Mouse (Mus musculus): ENCODE results near the gene Add2. TPM values are rescaled to one million over a fixed set of nuclear protein-coding genes. Genes with fewer than 3 reads are reported as not detected.
"Not testable (repeated sequence)": the region's sequence is repeated elsewhere in the genome, so short reads cannot be mapped to it uniquely, and the experiment has no call there.

Add2 gene
- polyA plus RNA-seq (2015; fragmentation: Nextera tagmentation; extraction: Ambion mirVana) = 6.6 and 7.0 TPM in 2 replicates

DNA sequence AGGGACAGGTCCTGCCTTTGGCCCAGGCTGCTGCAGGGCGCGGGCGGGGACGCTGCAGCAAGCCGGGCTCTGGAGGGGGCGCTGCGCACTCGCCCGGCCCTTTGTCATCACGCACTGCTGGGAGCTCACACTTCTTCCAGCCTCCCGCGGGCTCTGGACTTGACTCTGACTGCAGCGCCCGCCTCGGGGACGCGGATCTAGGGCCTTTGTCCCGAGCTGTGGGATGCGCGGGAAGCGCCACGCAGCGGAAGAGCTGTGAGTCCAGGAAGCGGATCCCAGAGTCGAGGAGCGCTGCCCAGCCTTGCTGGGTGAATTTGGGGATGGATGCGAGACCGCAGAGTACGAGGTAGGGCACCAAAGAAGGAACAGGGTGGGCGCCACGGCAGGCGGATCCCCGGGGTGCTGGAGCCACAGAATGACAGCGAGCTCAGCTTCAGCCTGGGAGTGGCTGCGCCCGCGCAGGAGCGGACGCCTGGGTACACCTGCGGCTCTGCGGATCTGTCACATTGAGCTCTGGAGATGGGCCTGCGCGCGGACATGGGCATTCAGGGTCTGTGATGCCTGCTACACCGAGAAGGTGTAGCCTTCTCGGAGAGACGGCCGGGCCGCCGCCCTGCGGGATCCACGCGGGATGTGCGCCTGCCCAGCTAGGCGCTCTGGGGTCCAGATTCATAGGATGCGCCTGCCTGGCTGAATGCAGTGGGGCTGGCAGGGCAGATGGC lies at the start of gene Add2:
TSS of gene Add2 (plus strand) at position 81 of the 722 bp plus-strand sequence.
- Histone ChIP-seq H3K27ac (replicated peaks) (no peak within 1 kb of the TSS), H3K36me3 (no peaks in the 10 kb centered on the region), H3K4me1 (peaks cover 12% of the 10 kb centered on the region), H3K4me3 (replicated peaks) (peak within 1 kb of the TSS; percentile 47), H3K9me3 (replicated peaks) (no peaks in the 10 kb centered on the region), H3K27me3 (peaks cover 28% of the 10 kb centered on the region), H3K4me2 (replicated peaks) (peak within 1 kb of the TSS; percentile 94), H3K9ac (peak within 1 kb of the TSS; percentile 16; the same call in 1 of the 2 replicates)
- WGBS = under 1% methylated on average over 56 of the region's 56 CpGs
- peak; percentile 39 for ATAC-seq (ENCODE audit: insufficient number of reproducible peaks, low FRiP score, low TSS enrichment, low read depth)

DNA sequence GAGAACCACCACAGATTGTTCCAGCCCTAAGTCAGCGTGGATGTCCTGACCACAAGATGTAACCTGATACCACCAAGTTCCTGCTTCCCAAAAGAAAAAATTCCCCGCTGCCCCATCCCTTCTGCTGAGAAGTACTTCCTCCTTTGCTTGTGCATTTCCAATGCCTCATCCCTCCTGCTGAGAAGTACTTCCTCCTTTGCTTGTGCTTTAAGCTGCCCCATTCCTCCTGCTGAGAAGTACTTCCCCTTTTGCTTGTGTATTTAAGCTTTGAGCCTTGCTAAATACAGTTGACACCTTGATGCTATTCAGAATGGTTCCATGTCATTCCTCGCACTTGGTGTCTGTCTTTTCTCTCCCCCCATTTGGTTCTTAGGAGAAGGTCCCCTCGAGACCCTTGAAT lies 49.7 kb upstream of the Add2 start:
- H3K36me3 ChIP-seq; H3K27ac ChIP-seq (replicated peaks); H3K4me3 ChIP-seq (replicated peaks); H3K4me2 ChIP-seq (replicated peaks); H3K9ac ChIP-seq; H3K4me1 ChIP-seq; ATAC-seq (ENCODE audit: insufficient number of reproducible peaks, low FRiP score, low TSS enrichment, low read depth); H3K27me3 ChIP-seq; H3K9me3 ChIP-seq (replicated peaks): not testable (repeated sequence)
- 67% methylated on average over 4 of the region's 4 CpGs for WGBS

DNA sequence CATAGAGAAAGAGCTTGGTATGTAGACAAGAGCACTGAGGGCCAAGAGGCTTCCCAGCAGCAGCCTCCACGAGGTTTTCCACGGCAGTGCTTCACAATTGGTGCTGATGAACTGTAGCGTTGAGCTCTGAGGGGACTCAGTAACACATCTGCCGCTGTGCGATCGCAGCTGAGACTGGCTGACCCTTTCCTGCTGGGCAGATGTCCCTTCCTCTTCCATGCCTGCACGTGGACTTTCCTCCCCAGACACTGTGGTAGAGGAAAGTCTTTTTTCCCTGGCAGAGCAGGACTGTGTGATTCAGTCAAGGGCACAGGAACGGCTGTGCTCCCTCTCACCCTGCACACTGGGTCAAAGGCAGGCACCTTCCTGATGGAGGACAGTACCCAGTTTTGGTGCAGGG lies 44.1 kb upstream of the Add2 start:
- no peak overlapping the region for H3K4me2 ChIP-seq (replicated peaks)
- WGBS = 82% methylated on average over 8 of the region's 8 CpGs
- no peaks in the 10 kb centered on the region for H3K27me3 ChIP-seq
- H3K4me3 ChIP-seq (replicated peaks) = no peak overlapping the region
- no peak for ATAC-seq (ENCODE audit: insufficient number of reproducible peaks, low FRiP score, low TSS enrichment, low read depth)
- no peaks in the 10 kb centered on the region for H3K4me1 ChIP-seq
- H3K27ac ChIP-seq (replicated peaks) = no peak overlapping the region
- no peak overlapping the region for H3K9ac ChIP-seq
- no peaks in the 10 kb centered on the region for H3K36me3 ChIP-seq
- H3K9me3 ChIP-seq (replicated peaks) = no peaks in the 10 kb centered on the region

DNA sequence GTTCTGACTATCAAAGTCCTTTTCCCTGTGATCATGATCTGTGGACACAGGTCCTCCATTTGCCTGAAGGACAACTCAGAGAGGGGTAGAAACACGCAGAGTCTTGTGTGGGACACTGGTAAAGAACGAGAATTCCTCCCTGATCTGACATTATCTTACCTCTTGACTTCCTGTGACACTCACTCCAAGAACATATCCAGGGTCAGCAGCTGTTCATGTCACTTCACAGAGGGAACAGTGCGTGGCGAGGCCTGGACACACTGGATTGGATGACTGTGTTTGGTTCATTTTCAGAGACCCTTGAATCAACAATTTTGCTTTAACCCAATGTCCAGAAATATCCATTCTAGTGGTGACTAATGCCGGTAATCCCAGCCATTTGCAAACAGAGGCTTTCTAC lies 38.9 kb upstream of the Add2 start:
- not testable (repeated sequence) for H3K4me3 ChIP-seq (replicated peaks); H3K36me3 ChIP-seq; H3K9ac ChIP-seq; ATAC-seq (ENCODE audit: insufficient number of reproducible peaks, low FRiP score, low TSS enrichment, low read depth); H3K4me1 ChIP-seq; H3K27ac ChIP-seq (replicated peaks); H3K27me3 ChIP-seq; H3K4me2 ChIP-seq (replicated peaks); H3K9me3 ChIP-seq (replicated peaks)
- WGBS = 82% methylated on average over 5 of the region's 5 CpGs

DNA sequence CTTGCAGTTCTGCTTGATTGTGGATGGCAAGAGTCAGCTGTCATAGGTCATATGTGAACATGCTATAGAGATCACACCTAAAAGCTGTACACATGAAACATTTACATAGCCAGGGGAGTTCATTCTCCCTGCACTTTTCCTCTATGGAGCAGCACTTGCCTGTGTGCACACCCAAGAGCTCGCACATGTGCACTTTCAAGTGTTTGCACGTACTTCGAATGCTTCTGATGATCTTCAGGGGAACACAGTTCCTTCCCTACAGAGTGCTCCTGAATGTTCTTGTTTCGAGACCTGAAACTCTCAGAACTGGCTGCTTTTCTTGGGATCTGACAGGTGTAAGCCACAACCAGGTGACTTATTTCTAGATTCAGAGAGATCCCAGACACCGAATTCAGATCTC lies 37.7 kb upstream of the Add2 start:
- ATAC-seq (ENCODE audit: insufficient number of reproducible peaks, low FRiP score, low TSS enrichment, low read depth) = not testable (repeated sequence)
- WGBS = 88% methylated on average over 5 of the region's 5 CpGs

DNA sequence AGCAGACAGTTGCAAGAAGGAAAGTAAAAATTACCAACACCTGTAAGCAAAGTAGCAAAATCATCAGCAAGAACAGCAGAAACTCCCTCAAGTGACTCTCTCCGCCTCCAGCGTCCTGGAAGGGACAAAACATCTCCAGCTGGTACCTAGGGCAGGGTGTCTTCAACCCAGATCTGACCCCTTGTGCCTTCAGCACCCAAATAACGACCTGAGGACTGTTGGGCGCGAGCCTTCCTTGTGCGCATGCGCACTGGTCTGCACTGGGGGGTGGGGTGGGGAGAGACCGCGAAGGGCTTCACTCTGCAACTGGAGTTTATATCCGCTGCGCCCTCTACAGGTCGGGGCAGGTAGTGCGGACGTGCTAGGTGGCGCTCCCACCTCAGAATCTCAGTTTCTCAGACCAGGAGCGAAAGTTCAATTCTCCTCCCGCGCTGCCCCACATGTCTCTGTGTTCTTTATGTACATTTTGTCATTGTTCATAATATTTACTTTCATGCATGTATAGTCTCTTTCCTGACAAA lies 25.0 kb upstream of the Add2 start:
- Histone ChIP-seq H3K4me3 (replicated peaks) (no peak overlapping the region), H3K9me3 (replicated peaks) (no peaks in the 10 kb centered on the region), H3K36me3 (no peaks in the 10 kb centered on the region), H3K9ac (no peak overlapping the region), H3K4me1 (0 out of 2 replicates have a peak, but pooled peaks cover 3% of the 10 kb centered on the region), H3K27me3 (no peaks in the 10 kb centered on the region), H3K27ac (replicated peaks) (no peak overlapping the region), H3K4me2 (replicated peaks) (no peak overlapping the region)
- no peak for ATAC-seq (ENCODE audit: insufficient number of reproducible peaks, low FRiP score, low TSS enrichment, low read depth)
- 71% methylated on average over 18 of the region's 18 CpGs for WGBS

More for the DNA sequence above, 37.7 kb upstream of the Add2 start:
- H3K27me3 ChIP-seq; H3K9ac ChIP-seq; H3K9me3 ChIP-seq (replicated peaks); H3K27ac ChIP-seq (replicated peaks); H3K4me3 ChIP-seq (replicated peaks); H3K4me2 ChIP-seq (replicated peaks); H3K36me3 ChIP-seq; H3K4me1 ChIP-seq: not testable (repeated sequence)

DNA sequence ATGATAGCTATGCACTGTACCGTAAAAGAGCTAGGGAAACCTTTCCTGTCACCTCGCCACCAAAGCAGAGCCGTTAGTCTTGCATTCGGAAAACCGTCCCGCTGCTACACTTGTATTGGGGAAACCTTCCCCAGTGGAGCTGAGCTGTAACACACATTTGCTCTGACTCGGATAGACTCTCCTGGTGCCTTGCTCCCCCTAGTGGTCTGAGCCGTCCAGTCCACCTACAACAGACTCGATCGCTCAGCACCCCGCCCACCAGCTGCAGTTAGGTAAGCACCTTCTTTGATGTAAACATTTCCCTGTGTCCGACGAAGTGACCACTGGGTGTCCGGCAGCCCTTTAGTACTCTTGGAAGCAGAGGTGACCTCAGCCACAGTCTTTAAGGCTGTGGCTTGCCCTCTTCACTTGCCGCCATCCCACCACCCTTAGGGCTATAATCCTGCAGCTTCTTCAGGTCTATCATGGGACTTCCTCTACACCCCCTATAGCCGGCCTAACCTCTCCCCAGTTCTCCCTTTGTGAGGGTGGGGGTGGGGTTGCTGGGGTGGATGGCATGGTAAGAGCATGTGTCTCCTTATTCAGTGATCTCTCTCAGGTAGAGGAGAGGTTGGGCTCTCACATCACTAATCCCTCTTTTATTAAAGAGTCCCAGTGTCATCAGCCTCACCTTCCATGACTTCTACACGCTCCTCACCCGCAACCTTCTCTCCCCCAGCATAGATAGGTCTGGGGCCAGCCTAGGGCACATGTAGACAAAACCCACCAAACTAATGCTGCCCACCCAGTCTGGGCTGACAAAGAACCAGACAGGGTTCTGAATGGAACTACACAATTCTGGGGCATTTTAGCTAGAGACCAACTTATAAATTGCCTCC lies 24.0 kb upstream of the Add2 start:
- 12% methylated on average over 18 of the region's 18 CpGs for WGBS
- no peak overlapping the region for H3K4me3 ChIP-seq (replicated peaks)
- H3K4me2 ChIP-seq (replicated peaks) = peak overlapping the region; percentile 41
- no peak overlapping the region for H3K27ac ChIP-seq (replicated peaks)
- H3K4me1 ChIP-seq = 0 out of 2 replicates have a peak, but pooled peaks cover 3% of the 10 kb centered on the region
- no peaks in the 10 kb centered on the region for H3K27me3 ChIP-seq
- H3K9me3 ChIP-seq (replicated peaks) = no peaks in the 10 kb centered on the region
- no peaks in the 10 kb centered on the region for H3K36me3 ChIP-seq
- ATAC-seq (ENCODE audit: insufficient number of reproducible peaks, low FRiP score, low TSS enrichment, low read depth) = peak; percentile 82; the same call in 1 of the 2 replicates
- no peak overlapping the region for H3K9ac ChIP-seq

DNA sequence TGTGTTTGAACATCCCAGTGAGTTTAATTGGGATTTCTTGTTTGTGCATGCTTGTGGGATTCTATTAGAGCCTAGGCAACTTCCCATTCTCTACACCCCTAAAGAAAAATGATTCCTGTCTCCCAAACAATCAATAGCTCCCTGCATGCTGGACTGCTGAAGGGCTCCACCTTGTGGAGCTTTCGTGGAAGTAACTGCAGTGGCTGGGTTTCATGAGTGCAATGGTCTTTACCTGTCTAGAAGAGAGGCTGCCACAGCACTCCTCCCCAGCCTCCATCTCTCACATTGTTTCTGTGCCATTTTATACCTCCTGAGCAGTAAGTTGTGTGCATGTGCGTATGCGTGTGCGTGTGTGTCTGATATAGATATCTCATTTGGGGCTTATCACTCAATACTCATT lies 18.5 kb upstream of the Add2 start:
- Histone ChIP-seq H3K4me3 (replicated peaks) (no peak overlapping the region), H3K36me3 (no peaks in the 10 kb centered on the region), H3K9me3 (replicated peaks) (no peaks in the 10 kb centered on the region), H3K9ac (no peak overlapping the region), H3K4me2 (replicated peaks) (no peak overlapping the region), H3K27me3 (no peaks in the 10 kb centered on the region), H3K4me1 (no peaks in the 10 kb centered on the region), H3K27ac (replicated peaks) (no peak overlapping the region)
- 43% methylated on average over 4 of the region's 4 CpGs for WGBS
- ATAC-seq (ENCODE audit: insufficient number of reproducible peaks, low FRiP score, low TSS enrichment, low read depth) = no peak

DNA sequence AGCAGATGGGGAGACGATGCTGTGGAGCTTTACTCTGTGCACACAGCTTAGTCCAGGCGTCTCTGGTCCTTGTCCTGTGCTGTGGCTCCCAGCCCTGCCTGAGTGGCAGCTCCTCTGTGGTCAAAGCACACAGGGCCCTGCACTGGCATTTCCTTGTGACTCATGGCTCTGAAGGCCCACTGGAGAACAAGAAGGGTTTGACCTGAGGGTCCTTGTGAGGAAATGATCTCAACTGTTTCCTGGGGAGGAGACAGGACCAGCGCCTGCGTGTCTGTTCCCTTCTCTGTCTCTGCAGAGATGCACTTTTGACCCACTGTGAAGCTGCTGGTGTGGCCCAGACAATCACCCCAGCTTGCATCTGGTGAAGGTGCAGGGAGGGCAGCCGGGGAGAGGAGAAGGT lies 13.7 kb upstream of the Add2 start:
- H3K4me2 ChIP-seq (replicated peaks); H3K4me3 ChIP-seq (replicated peaks); H3K4me1 ChIP-seq; H3K27me3 ChIP-seq; H3K27ac ChIP-seq (replicated peaks); H3K36me3 ChIP-seq; H3K9me3 ChIP-seq (replicated peaks); ATAC-seq (ENCODE audit: insufficient number of reproducible peaks, low FRiP score, low TSS enrichment, low read depth); H3K9ac ChIP-seq: not testable (repeated sequence)
- 61% methylated on average over 5 of the region's 5 CpGs for WGBS

DNA sequence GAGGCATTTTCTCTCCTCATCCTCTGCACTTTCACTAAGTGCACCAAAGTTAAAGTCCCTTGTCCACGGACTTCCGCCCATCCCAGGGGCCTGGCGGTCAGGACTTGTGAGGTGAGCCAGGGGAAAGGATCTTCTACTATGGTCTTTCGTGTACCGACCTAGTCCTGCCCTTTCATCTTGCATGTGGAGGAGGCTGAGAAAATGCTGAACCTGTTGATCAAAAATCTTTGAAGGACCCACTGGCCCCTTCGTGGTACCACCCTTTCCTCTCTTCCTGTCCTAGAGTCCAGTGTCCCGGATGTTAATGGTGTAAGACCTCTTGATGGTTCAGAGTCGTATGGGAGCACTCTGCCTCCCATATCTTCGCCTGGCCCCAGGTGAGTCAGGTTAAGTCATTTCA lies 12.6 kb upstream of the Add2 start, which contains the start of gene Figla:
TSS of gene Figla (plus strand) at position 301 of the 400 bp plus-strand sequence.
- no peak for ATAC-seq (ENCODE audit: insufficient number of reproducible peaks, low FRiP score, low TSS enrichment, low read depth)
- H3K36me3 ChIP-seq = no peaks in the 10 kb centered on the region
- WGBS = 84% methylated on average over 9 of the region's 9 CpGs
- H3K4me3 ChIP-seq (replicated peaks) = no peak within 1 kb of the TSS
- no peak within 1 kb of the TSS for H3K4me2 ChIP-seq (replicated peaks)
- H3K27ac ChIP-seq (replicated peaks) = no peak within 1 kb of the TSS
- H3K4me1 ChIP-seq = no peaks in the 10 kb centered on the region
- no peak within 1 kb of the TSS for H3K9ac ChIP-seq
- H3K9me3 ChIP-seq (replicated peaks) = no peaks in the 10 kb centered on the region
- H3K27me3 ChIP-seq = no peaks in the 10 kb centered on the region

DNA sequence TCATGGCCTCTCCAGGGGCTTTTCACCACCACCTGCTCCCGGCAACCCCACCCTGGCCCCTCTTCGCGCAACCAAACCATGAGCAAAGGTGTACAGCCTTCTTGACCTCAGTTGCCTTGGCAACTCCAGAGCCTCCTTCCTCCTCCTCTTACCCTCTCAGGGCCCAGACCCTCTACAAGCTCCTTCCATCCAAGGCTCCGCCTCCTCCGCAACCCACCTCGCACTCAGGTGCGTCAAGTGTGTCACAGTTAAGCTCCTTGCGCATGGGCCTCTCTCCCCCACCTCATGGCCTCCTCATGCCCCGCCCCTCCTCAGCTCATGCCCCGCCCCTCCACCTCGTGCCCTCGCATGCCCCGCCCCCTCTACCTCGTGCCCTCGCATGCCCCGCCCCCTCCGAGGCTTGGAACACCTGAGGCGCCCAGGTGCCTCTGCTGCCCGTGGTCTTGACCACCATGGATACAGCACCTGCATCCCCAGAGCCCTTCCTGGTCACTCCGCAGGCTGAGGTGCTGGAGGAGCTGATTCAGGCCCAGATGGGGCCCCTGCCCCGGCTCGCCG lies 11.6 kb upstream of the Add2 start:
- Histone ChIP-seq H3K36me3 (no peaks in the 10 kb centered on the region), H3K4me1 (no peaks in the 10 kb centered on the region), H3K27ac (replicated peaks) (no peak overlapping the region), H3K9me3 (replicated peaks) (no peaks in the 10 kb centered on the region), H3K4me2 (replicated peaks) (no peak overlapping the region), H3K4me3 (replicated peaks) (no peak overlapping the region), H3K9ac (no peak overlapping the region), H3K27me3 (no peaks in the 10 kb centered on the region)
- WGBS = 82% methylated on average over 23 of the region's 23 CpGs
- ATAC-seq (ENCODE audit: insufficient number of reproducible peaks, low FRiP score, low TSS enrichment, low read depth) = no peak

All from embryonic facial prominence, embryonic 15.5 days (tissue).